Mouse (Mus musculus) urinary bladder, adult 2 months (tissue): ENCODE data around the gene Rgs16. TPM values are rescaled to one million over a fixed set of nuclear protein-coding genes. Genes with fewer than 3 reads are reported as not detected.
"Not testable (repeated sequence)": the region's sequence is repeated elsewhere in the genome, so short reads cannot be mapped to it uniquely, and the experiment has no call there.

Experiments
- DNase-seq: peaks from one replicate; pipeline ENCODE4 v3.0.0; 2022; ENCODE audit warnings: low spot score
- polyA plus RNA-seq: library from polyadenylated mRNA; depleted of rRNA; stranded (reverse); fragments of >200 nt; gene quantifications from 2 replicates; pipeline ENCODE4 v1.2.3, GENCODE M21; 2012; rRNA removed

Rgs16 gene
- polyA plus RNA-seq, 1 experiment: 2.5 TPM

DNA sequence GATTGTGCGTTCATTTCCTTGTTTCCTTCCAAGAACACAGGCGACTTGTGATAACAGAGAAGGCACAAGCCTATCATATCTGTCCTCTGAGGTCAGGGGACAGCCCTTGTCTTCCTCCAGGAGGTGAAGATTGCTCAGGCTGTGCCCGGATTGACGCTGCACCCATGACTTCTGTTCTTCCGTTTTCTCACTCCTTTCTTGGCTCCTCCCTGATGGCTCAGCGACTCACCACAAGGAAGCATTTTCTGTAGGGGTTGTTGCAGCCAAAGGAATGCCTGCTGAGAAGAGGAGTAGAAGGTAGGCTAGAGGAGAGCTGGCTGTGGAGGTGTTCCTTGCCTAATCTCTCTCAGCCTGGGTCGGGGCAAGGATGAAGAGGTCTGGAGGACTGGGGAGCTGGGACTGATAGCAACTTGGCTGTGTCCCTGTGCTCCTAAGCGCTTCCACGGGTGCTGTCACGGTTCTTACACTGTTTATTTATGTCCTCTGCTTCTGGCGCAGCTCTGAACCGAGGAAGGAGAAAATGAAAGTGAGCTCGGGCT lies 11.7 kb downstream of the Rgs16 start:
- no peak for DNase-seq

DNA sequence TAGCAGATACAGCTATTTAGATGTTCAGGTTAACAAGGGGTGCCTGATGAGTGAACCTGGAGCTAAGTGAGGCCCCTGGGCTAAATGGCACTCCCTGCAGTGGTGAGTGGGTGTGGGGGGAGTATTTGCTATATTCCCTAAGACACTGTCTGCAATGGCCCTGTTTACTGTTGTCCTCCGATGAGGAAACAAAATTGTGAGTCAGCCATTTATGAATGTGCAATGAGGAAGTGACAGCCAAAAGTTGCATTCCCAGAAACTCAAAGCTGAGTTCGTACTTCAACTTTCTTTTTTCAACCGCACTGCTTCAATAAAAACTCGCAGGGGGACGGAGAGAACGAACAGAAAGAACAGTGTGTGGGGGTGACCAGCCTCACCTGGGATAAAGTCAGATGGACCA lies 12.4 kb downstream of the Rgs16 start:
- DNase-seq: no peak

DNA sequence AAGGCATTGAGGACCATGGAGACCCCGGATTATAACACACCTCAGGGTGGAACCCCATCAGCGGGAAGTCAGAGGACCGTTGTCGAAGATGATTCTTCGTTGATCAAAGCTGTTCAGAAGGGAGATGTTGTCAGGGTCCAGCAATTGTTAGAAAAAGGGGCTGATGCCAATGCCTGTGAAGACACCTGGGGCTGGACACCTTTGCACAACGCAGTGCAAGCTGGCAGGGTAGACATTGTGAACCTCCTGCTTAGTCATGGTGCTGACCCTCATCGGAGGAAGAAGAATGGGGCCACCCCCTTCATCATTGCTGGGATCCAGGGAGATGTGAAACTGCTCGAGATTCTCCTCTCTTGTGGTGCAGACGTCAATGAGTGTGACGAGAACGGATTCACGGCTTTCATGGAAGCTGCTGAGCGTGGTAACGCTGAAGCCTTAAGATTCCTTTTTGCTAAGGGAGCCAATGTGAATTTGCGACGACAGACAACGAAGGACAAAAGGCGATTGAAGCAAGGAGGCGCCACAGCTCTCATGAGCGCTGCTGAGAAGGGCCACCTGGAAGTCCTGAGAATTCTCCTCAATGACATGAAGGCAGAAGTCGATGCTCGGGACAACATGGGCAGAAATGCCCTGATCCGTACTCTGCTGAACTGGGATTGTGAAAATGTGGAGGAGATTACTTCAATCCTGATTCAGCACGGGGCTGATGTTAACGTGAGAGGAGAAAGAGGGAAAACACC lies 13.7 kb downstream of the Rgs16 start:
- DNase-seq: no peak

DNA sequence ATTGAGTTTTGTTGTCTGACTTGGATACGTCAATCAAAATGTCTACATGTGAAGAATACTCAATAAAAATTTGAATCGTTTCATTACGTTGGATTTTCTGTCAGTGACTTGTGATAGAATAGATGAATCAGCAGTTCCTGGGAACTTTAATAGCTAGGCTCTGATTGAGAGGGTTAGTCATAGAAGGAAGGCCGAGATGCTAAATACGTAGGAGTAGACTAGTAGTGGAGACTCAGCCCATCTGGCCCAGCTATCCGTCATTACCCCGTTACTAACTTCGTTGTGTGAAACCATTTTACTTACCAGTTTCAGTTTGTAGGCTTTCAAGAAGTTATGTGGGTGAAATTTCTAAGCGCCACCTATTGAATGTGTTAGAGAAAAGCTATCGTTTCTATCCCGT lies 24.0 kb downstream of the Rgs16 start:
- DNase-seq: no peak

DNA sequence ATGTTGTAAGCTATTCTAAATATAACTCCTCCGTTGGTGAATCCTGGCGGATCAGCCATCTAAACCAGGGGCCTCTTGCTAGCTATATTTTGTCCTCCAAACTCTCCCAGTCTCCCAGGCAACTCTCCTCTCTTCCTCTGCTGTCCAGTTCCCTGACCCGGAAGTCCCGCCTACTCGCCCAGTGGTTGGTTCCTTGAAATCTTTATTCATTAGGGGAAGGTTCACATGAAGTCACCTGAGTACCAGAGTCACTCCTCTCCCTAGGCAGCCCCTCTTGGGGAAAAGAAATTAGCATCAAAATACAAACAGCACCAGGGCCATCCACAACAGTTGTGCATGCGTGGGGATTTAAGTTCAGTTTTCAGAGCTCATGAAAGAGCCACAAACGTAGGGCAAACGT lies 26.1 kb downstream of the Rgs16 start:
- DNase-seq: no peak

DNA sequence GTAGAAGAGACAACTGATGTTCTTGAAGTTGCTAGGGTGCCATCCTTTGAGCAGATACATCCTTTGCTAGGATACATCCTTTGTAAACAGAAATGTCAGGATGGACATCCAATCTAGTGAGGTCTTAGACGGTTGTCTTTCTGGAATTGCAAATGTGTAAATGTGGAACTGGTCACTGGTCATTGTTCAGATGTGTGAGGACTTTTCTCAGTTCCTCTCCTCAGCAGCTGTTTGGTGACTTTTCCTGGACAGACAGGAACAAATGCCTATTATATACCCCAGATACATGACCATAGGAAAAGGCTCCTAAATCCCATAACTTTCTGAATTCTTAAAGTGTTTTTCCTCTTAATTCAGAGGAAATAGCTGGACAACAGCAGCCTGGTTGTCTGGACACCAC lies 27.1 kb downstream of the Rgs16 start:
- no peak for DNase-seq

DNA sequence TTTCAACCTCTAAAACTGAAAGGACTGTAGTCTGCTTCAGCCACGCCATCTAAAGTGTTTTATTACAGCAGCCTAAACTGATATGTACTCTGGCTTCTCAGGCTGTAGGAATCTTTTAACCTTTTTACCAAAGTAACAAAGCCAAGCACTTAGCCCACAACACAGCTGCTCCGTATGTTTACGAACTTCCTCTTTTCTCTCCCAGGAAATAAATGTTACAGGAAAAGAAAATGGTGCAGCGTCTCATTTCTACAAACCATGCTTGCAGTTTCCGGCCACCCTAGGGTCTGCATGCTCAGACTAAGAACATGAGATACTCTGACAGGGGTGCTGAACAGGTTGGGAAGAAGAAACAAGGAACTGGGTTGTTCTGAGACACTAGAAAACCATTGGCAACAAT lies 28.3 kb downstream of the Rgs16 start:
- DNase-seq: no peak

DNA sequence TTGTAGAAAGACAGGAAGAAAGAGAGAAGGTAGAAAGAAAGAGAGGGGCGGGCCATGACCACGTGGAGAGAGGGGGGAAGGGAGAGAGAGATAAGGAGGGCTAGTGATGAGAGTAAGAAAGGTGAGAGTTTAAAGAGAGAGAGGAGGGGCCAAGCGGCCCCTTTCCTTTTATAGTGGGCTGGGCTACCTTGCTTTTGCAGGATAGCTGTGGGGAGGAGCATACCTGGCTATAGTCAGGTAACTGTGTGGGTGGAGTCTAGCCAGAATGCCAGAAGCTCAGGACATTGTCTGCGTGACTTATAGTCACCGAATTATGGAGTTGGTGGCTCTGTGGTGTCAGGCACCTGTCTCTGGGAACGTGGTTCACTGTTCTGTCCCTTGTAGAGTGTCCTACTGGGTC lies 29.4 kb downstream of the Rgs16 start:
- DNase-seq: not testable (repeated sequence)

DNA sequence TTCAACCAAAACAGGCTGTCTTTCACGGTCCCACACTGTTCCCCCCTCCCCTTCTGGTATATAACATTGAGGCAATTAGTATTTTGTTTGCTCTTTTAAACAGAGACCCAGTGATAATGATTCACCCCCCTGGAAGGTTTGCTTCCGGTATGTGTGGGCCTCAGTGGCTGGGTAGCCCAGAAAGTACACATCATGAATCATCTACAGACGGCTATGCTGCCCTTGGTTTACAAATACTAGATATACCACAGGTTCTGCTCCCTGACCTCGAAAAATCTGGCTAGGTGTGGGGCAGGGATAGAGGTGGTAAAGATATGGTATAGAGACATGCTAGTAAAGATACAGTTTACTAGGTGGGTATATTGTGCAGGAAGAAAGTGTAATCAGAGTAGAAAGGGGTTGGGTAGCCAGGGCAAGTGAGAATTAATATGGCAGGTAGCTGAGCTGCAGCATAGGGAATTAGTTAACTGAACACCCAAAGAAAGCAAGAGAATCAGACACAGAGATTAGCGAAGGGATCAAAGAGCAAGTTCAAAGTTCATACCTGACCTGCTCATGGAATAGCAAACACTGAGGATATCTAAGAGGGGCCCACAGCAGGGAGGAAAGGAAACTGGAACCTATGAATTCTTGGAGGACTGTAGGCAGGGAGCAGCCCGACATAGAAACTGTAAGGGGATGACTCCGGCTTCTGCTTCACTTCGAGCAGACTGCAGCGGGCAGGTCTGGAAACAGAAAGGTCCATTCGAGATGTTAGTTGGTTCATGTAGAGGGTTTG lies 30.0 kb downstream of the Rgs16 start:
- DNase-seq: no peak

DNA sequence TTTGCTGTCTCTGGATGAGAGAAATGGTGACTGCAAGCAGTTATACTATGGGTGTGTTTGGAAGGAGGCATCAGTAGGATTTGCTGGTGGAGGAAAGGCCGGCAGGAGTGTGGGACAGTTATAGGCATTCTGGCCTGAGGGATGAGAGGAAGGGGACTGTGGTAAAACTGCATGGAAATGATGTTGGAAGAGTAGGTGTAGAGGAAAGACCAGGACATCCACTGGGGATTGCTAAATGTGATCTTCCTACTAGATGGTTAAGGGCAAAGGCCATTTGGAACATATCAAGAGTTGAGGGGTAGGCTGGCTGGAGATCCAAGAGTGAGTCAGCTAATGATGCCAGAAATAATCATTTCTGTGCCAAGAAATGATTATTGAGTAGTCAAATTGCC lies 30.6 kb downstream of the Rgs16 start:
- DNase-seq: no peak

DNA sequence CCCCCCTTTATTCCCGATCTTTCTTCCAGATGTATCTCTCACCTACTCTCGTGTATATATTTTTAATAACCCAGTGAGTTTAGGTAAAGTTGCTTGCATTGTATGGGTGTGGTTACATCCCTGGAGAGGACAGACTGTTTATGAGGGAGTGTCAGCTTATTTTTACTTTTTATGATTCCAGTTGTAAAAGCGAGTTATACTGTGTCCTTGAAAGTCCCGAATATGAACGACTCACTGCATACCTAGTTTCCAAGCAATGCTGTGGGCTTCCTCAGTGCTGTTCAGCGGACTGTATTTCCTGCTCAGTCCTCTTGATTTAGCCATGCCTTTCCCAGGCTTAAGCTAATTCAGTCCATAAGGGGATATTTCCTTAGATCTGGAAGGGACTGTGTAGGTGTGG lies 35.0 kb downstream of the Rgs16 start:
- DNase-seq: no peak

DNA sequence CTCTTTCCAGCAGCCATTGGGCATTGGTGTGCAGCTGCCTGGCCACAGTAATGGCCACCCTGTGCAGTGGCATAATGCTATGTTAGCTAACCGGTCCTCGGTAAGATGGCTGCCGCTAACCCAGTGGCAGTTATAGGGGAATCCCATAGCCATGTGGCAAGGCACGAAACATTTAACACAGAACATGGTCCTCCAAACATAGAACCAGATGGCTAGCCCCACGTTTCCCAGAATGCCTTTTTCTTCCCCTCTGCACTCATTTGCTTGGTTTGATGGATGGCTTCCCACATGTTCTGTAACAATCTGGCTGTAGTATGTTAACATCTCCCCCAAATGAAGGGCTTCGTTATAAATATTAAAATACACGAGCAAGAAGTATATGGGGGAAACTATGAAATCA lies 36.1 kb downstream of the Rgs16 start:
- no peak for DNase-seq

DNA sequence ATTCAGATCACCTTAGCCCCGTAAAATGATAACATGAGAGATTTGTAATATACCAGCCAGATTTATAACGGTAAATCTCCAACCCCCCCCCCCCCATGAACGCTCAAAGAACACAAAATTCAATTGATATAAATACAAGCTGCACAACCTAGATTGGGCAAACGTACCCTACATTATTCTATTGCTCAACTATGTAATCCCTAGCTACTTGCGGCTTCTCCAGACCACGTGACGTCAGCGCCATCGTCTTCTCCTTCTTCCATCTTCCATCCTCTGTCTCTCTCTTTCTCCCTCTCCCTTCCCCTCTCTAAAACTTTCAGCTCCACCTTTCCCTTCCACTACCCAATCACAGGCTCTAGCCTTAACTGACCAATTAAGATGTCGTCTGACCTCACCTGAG lies 38.1 kb downstream of the Rgs16 start:
- no peak for DNase-seq

DNA sequence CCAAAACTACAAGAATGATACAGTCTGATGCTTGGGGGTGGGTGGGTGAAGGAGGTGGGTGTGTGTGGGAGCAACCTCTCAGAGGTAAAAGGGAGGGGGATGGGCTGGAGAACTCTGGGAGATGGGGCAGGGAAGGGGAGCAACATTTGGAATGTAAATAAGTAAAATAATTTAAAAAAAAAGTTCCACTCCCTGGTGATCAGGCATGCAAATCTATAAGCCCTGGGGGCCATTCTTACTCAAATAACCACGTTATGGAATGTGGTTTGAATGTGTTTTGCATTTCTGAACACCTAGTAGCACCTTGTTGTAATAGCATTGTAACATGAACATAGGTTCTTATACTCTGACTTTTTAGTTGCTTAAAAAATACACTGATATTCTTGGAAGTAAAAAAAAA lies 43.2 kb downstream of the Rgs16 start:
- no peak for DNase-seq

DNA sequence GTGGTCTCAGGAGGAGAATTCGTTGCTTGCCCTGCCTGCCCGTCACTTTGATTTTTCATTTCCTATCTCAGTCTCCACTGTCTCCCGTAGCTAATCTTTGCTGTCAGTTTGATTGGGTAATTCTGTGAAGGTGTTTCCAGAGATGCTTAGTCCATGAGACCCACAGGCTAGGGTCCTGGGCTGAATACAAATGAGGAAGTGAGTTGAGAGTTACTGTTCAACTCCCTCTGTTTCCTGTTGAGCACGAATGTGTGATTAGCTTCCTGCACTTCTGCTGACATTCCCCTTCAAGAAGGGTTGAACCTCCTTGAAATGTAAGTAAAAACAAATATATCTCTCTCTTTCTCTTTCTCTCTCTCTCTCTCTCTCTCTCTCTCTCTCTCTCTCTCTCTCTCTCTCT lies 45.5 kb downstream of the Rgs16 start:
- DNase-seq: no peak

DNA sequence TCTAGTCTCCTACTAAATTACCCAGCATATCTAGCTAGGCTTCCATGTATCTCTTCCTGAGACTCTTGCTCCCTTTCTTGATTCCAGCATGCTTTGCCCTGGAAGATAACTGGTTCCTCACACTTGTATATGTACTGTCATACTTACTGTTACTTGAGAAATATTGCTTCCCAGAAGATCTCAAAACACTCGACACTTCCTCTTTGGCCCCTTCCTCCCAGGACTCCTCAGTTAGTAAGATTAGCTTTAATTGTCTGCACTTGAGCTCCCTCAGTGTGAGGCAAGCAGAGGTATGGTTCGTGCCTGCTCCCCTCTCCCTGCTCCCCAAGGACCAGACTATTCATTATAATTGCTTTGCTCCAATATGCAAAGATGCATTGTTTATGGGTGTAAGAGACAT lies 50.6 kb downstream of the Rgs16 start:
- DNase-seq: no peak

DNA sequence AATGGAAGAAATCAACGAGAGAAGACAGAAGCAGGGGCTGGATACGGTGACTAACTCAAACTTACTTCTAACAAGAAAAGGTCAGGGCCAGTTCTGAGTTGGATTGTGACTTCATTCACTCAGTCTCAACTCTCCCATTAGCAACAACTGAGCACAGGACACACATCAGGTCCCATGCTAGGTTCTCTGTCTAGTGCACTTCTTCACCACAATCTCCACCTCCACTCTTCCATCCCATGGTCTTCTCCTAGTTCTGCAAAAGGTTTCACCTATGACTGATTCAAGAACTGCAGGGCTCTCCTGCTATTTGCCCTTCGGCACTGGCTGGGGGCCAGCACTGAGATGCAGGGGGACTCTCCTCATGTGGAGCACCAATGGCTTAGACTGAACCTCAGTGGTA lies 54.1 kb downstream of the Rgs16 start:
- no peak for DNase-seq

Other genes starting within 250 kb of the Rgs16 start
- 1.8 and 2.1 TPM in 2 replicates for gene Npl, start 190.3 kb upstream of the Rgs16 start, polyA plus RNA-seq
- 0.03 TPM in 1 of 2 replicates, not detected in the other for gene Rgs8, start 87.3 kb upstream of the Rgs16 start, polyA plus RNA-seq
- 15.7 and 20.8 TPM in 2 replicates for gene Rnasel, start 9.1 kb downstream of the Rgs16 start, polyA plus RNA-seq
- 0.72 and 0.80 TPM in 2 replicates for gene Rgsl1, start 103.8 kb downstream of the Rgs16 start, polyA plus RNA-seq
- 0.03 TPM in 1 of 2 replicates, not detected in the other for gene Teddm1b, start 134.0 kb downstream of the Rgs16 start, polyA plus RNA-seq
- not detected in 2 replicates for gene Teddm1a, start 151.4 kb downstream of the Rgs16 start, polyA plus RNA-seq
- 244 and 313 TPM in 2 replicates for gene Glul, start 159.6 kb downstream of the Rgs16 start, polyA plus RNA-seq
- 0.77 and 1.1 TPM in 2 replicates for gene Teddm2, start 159.9 kb downstream of the Rgs16 start, polyA plus RNA-seq